Mouse (Mus musculus): ENCODE measurements at regions not wholly inside any gene's neighbourhood (a gene's known extent, or its start where the extent isn't known, plus 50 kb on each side); places are given as distances from the start of the nearest gene placed in this dataset.

DNA sequence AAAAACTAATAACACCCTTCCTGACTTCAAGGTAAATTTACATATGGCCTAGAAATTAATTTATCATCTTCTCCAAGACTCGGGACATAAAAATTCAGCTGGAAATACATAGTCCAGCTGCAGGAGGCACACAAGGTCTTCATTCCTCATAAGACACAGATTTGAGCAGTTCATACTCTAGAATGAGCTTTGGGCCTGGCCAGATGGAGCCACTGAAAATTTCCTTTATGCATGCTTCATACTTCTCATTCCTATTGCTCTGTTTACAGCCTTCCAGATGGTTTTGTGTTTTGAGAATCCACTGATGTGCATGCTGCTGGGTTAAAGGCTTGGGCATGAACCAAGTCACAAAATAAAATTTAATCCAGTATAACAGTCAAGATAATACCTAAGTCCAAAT is 222.1 kb downstream of the Ptprc start:
- Histone ChIP-seq H3K27ac (replicated peaks in 1 of 2; ENCODE audit: control insufficient read depth in 1 of 2, insufficient read depth in 1 of 2, low read depth in 2 of 2, low read length in 2 of 2) (no peak overlapping the region), H3K4me3 (ENCODE audit: control insufficient read depth in 1 of 2, insufficient read depth in 1 of 2, low read depth in 1 of 2, low read length in 2 of 2) (no peak overlapping the region), H3K9ac (ENCODE audit: low read length) (no peak overlapping the region), H3K36me3 (ENCODE audit: control insufficient read depth, insufficient read depth, low read length) (peaks cover 28% of the 10 kb centered on the region), H3K4me1 (ENCODE audit: control insufficient read depth in 2 of 2, insufficient read depth in 2 of 2, low read length in 2 of 2) (no peaks in the 10 kb centered on the region), H3K4me2 (ENCODE audit: low read length) (no peak overlapping the region), H3K27me3 (ENCODE audit: control insufficient read depth, insufficient read depth, low read length) (no peaks in the 10 kb centered on the region), H3K9me3 (ENCODE audit: control insufficient read depth, low read length) (no peaks in the 10 kb centered on the region)
- WGBS = 91% methylated on average over 1 of the region's 1 CpGs
- ATAC-seq (ENCODE audit: insufficient number of reproducible peaks, insufficient read depth, low FRiP score, low read depth) = no peak

DNA sequence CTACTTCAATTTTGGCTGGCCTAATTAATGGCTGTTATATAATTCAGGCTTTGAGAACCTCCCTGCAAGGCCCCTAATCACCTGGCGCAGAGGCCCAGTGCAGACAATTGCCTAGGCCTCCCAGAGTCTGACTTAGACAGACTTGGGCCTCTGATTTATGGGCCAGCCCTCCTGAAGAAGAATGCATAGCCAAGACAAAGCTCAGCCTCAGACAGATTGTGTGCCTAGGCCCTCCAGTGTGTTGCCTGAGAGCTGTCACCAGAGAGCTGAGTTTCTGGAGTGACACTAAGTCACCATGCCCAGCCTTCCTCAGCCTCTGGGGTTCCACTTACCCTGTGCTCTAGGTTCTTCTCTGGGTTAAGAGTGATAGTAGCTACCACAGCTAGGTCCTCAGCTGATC is 222.7 kb downstream of the Ptprc start:
- H3K36me3 ChIP-seq (ENCODE audit: control insufficient read depth, insufficient read depth, low read length) = peaks cover 28% of the 10 kb centered on the region
- H3K4me3 ChIP-seq (ENCODE audit: control insufficient read depth in 1 of 2, insufficient read depth in 1 of 2, low read depth in 1 of 2, low read length in 2 of 2) = no peak overlapping the region
- H3K4me1 ChIP-seq (ENCODE audit: control insufficient read depth in 2 of 2, insufficient read depth in 2 of 2, low read length in 2 of 2) = no peaks in the 10 kb centered on the region
- no peak overlapping the region for H3K9ac ChIP-seq (ENCODE audit: low read length)
- no peaks in the 10 kb centered on the region for H3K27me3 ChIP-seq (ENCODE audit: control insufficient read depth, insufficient read depth, low read length)
- H3K27ac ChIP-seq (replicated peaks in 1 of 2; ENCODE audit: control insufficient read depth in 1 of 2, insufficient read depth in 1 of 2, low read depth in 2 of 2, low read length in 2 of 2) = no peak overlapping the region
- 100% methylated on average over 1 of the region's 1 CpGs for WGBS
- no peaks in the 10 kb centered on the region for H3K9me3 ChIP-seq (ENCODE audit: control insufficient read depth, low read length)
- no peak overlapping the region for H3K4me2 ChIP-seq (ENCODE audit: low read length)
- ATAC-seq (ENCODE audit: insufficient number of reproducible peaks, insufficient read depth, low FRiP score, low read depth) = no peak

DNA sequence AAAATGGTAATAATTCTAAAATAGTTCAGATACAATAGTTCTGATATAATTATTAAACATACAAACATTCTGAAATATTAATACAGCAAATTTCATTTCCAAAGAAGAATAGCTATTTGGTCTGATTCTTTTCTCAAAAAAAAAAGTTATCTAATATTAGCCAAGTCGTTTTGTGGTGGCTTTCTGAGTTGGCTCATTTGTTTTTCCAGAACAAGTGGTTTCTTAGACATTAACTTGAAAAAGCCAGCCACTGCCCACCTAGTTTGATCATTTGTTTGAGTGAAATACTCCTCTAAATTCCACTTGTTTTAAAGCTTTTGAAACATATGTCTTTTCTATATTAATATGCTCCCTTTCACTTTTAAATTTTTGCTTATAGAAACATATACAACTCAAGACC is 227.6 kb downstream of the Ptprc start:
- Histone ChIP-seq H3K36me3 (ENCODE audit: control insufficient read depth, insufficient read depth, low read length) (peaks cover 42% of the 10 kb centered on the region), H3K4me2 (ENCODE audit: low read length) (no peak overlapping the region), H3K4me1 (ENCODE audit: control insufficient read depth in 2 of 2, insufficient read depth in 2 of 2, low read length in 2 of 2) (no peaks in the 10 kb centered on the region), H3K27ac (replicated peaks in 1 of 2; ENCODE audit: control insufficient read depth in 1 of 2, insufficient read depth in 1 of 2, low read depth in 2 of 2, low read length in 2 of 2) (no peak overlapping the region), H3K27me3 (ENCODE audit: control insufficient read depth, insufficient read depth, low read length) (no peaks in the 10 kb centered on the region), H3K9ac (ENCODE audit: low read length) (no peak overlapping the region), H3K9me3 (ENCODE audit: control insufficient read depth, low read length) (no peaks in the 10 kb centered on the region), H3K4me3 (ENCODE audit: control insufficient read depth in 1 of 2, insufficient read depth in 1 of 2, low read depth in 1 of 2, low read length in 2 of 2) (no peak overlapping the region)
- 48% methylated on average over 1 of the region's 1 CpGs for WGBS
- ATAC-seq (ENCODE audit: insufficient number of reproducible peaks, insufficient read depth, low FRiP score, low read depth) = no peak

- Histone ChIP-seq H3K27ac (replicated peaks in 1 of 2; ENCODE audit: control insufficient read depth in 1 of 2, insufficient read depth in 1 of 2, low read depth in 2 of 2, low read length in 2 of 2) (no peak overlapping the region), H3K27me3 (ENCODE audit: control insufficient read depth, insufficient read depth, low read length) (no peaks in the 10 kb centered on the region), H3K4me2 (ENCODE audit: low read length) (no peak overlapping the region), H3K4me1 (ENCODE audit: control insufficient read depth in 2 of 2, insufficient read depth in 2 of 2, low read length in 2 of 2) (no peaks in the 10 kb centered on the region), H3K36me3 (ENCODE audit: control insufficient read depth, insufficient read depth, low read length) (peaks cover 41% of the 10 kb centered on the region), H3K9me3 (ENCODE audit: control insufficient read depth, low read length) (no peaks in the 10 kb centered on the region), H3K9ac (ENCODE audit: low read length) (no peak overlapping the region), H3K4me3 (ENCODE audit: control insufficient read depth in 1 of 2, insufficient read depth in 1 of 2, low read depth in 1 of 2, low read length in 2 of 2) (no peak overlapping the region)
- WGBS = 85% methylated on average over 11 of the region's 11 CpGs
- no peak for ATAC-seq (ENCODE audit: insufficient number of reproducible peaks, insufficient read depth, low FRiP score, low read depth)
These were observed 233.6 kb downstream of the Ptprc start for GRCm38 (mm10) chr1:137941776-137942522.

GRCm38 (mm10) chr1:137935746-137936145 is 239.8 kb downstream of the Ptprc start:
- H3K9ac ChIP-seq (ENCODE audit: low read length) = no peak overlapping the region
- H3K4me1 ChIP-seq (ENCODE audit: control insufficient read depth in 2 of 2, insufficient read depth in 2 of 2, low read length in 2 of 2) = no peaks in the 10 kb centered on the region
- no peaks in the 10 kb centered on the region for H3K27me3 ChIP-seq (ENCODE audit: control insufficient read depth, insufficient read depth, low read length)
- H3K9me3 ChIP-seq (ENCODE audit: control insufficient read depth, low read length) = no peaks in the 10 kb centered on the region
- no peak overlapping the region for H3K4me3 ChIP-seq (ENCODE audit: control insufficient read depth in 1 of 2, insufficient read depth in 1 of 2, low read depth in 1 of 2, low read length in 2 of 2)
- H3K27ac ChIP-seq (replicated peaks in 1 of 2; ENCODE audit: control insufficient read depth in 1 of 2, insufficient read depth in 1 of 2, low read depth in 2 of 2, low read length in 2 of 2) = 0 out of 4 replicates have a peak overlapping the region, but pooled peaks of 1 of the 2 experiments have one; percentile 19
- H3K36me3 ChIP-seq (ENCODE audit: control insufficient read depth, insufficient read depth, low read length) = peaks cover 60% of the 10 kb centered on the region
- no peak overlapping the region for H3K4me2 ChIP-seq (ENCODE audit: low read length)
- WGBS = 71% methylated on average over 4 of the region's 4 CpGs
- no peak for ATAC-seq (ENCODE audit: insufficient number of reproducible peaks, insufficient read depth, low FRiP score, low read depth)

- 51% methylated on average over 3 of the region's 3 CpGs for WGBS
- Histone ChIP-seq H3K27ac (replicated peaks in 1 of 2; ENCODE audit: control insufficient read depth in 1 of 2, insufficient read depth in 1 of 2, low read depth in 2 of 2, low read length in 2 of 2) (peak overlapping the region; percentile 1 to 45; a peak in 2 of 4 replicates), H3K4me2 (ENCODE audit: low read length) (no peak overlapping the region)
These were observed 245.7 kb downstream of the Ptprc start for GRCm38 (mm10) chr1:137929764-137930163.

DNA sequence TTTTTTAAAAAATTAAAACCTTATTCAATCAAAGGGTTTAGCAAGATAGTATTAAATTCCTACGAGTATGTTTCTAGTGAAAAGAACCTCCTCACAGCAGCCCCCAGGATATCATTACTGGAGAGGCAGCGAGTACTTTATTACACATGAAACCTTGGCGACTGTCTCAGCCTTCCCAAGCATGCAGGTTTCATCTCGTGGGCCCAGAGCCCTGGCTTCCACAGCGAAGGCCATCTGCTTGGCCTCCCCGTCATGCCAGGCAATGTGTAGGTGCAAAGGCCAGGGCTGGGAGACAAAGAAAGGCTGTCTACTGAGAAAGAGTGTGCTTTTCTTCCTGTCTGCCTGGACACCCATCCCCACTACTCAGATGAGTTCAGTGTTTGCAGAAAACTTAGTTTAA is 247.0 kb downstream of the Ptprc start:
- ATAC-seq (ENCODE audit: insufficient number of reproducible peaks, insufficient read depth, low FRiP score, low read depth) = no peak
- peaks cover 31% of the 10 kb centered on the region for H3K36me3 ChIP-seq (ENCODE audit: control insufficient read depth, insufficient read depth, low read length)
- peak overlapping the region; percentile 47; the same call in 1 of the 2 replicates for H3K4me2 ChIP-seq (ENCODE audit: low read length)
- H3K9ac ChIP-seq (ENCODE audit: low read length) = peak overlapping the region; percentile 56; the same call in 1 of the 2 replicates
- no peaks in the 10 kb centered on the region for H3K27me3 ChIP-seq (ENCODE audit: control insufficient read depth, insufficient read depth, low read length)
- H3K27ac ChIP-seq (replicated peaks in 1 of 2; ENCODE audit: control insufficient read depth in 1 of 2, insufficient read depth in 1 of 2, low read depth in 2 of 2, low read length in 2 of 2) = peak overlapping the region; percentile 34 to 70; a peak in 2 of 4 replicates
- WGBS = 47% methylated on average over 6 of the region's 6 CpGs
- peaks cover 8 to 27% of the 10 kb centered on the region in 2 experiments for H3K4me1 ChIP-seq (ENCODE audit: control insufficient read depth in 2 of 2, insufficient read depth in 2 of 2, low read length in 2 of 2)
- H3K4me3 ChIP-seq (ENCODE audit: control insufficient read depth in 1 of 2, insufficient read depth in 1 of 2, low read depth in 1 of 2, low read length in 2 of 2) = no peak overlapping the region
- no peaks in the 10 kb centered on the region for H3K9me3 ChIP-seq (ENCODE audit: control insufficient read depth, low read length)

More at GRCm38 (mm10) chr1:137929764-137930163, 245.7 kb downstream of the Ptprc start:
- Histone ChIP-seq H3K36me3 (ENCODE audit: control insufficient read depth, insufficient read depth, low read length) (peaks cover 40% of the 10 kb centered on the region), H3K9ac (ENCODE audit: low read length) (no peak overlapping the region), H3K4me1 (ENCODE audit: control insufficient read depth in 2 of 2, insufficient read depth in 2 of 2, low read length in 2 of 2) (peaks cover 8 to 27% of the 10 kb centered on the region in 2 experiments), H3K4me3 (ENCODE audit: control insufficient read depth in 1 of 2, insufficient read depth in 1 of 2, low read depth in 1 of 2, low read length in 2 of 2) (no peak overlapping the region), H3K9me3 (ENCODE audit: control insufficient read depth, low read length) (no peaks in the 10 kb centered on the region), H3K27me3 (ENCODE audit: control insufficient read depth, insufficient read depth, low read length) (no peaks in the 10 kb centered on the region)
- no peak for ATAC-seq (ENCODE audit: insufficient number of reproducible peaks, insufficient read depth, low FRiP score, low read depth)

Measured in heart, embryonic 14.5 days (tissue).